Mouse (Mus musculus) hematopoietic stem cell, adult 5-6 weeks (primary cell): ENCODE measurements around the gene P3h3. TPM values are rescaled to one million over a fixed set of nuclear protein-coding genes. Genes with fewer than 3 reads are reported as not detected.
"Not testable (repeated sequence)": the region's sequence is repeated elsewhere in the genome, so short reads cannot be mapped to it uniquely, and the experiment has no call there.

Source experiments
- ATAC-seq, 2 experiments: fragments of 125-278 bp in 1 of 2; replicated peaks in 1 of 2; 2 replicates each; pipeline ENCODE4 v1.8.0; 2016 to 2017; ENCODE audit warnings: inconsistent platforms in 2 of 2, mild to moderate bottlenecking in 2 of 2, moderate number of reproducible peaks in 2 of 2, low read depth in 1 of 2, moderate TSS enrichment in 1 of 2; ENCODE audit not compliant: low FRiP score in 2 of 2, poor library complexity in 2 of 2, severe bottlenecking in 2 of 2, insufficient read depth in 1 of 2, low TSS enrichment in 1 of 2
- total RNA-seq: library from RNA; stranded (forward); fragments of 172-1452, 232-1000 nt; gene quantifications from 2 replicates; pipeline ENCODE4 v1.2.3, GENCODE M21; 2017

Gene P3h3
- total RNA-seq, 1 experiment from 2014 or later = 14.5 TPM

DNA sequence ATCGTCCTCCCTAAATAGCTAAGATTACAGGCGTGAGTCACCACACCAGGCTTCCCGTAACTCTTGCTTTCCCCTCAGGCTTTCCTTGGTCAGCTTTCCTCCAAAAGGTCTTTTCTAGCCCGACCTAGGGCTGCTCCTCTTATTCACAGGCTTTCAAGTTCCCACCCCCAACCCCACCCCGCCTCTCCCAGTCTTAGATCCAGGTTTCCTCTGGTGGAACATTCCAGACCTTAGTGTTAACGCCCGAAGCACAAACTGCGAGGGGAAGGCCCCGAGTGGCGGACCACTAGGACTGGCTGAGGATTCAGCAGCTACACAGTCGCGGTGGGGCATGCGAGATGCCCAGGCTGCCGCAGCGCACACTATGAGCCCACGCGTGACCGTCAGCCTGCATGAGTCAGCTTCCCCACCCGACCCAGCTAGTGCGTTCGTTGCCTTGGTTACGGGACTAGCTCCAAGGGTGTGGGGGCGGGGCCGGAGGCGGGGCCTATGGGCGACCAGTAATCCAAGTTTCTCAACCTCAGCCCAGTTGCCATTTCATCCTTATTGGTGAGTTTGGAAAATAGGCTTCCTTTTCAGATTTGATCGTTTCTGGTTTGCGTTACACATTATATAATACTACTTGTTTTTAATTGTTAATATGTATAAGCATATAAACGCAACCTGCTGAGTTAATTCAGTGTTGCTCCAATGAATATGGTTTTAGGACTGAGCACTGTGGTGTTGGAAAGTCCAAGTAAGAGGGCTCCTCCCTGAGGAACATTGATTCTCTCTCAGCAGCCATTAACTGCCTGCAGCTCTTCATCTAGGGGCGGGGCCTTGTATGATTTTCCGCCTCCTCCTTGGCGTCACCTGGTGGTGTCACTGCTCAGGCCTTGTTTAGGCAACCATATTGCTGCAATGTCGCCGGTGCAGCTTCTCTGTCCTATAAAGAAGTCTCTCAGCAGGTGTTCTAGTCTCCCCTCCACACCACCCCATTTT lies 51.9 kb downstream of the P3h3 start:
- ATAC-seq = peak; percentile 82 to 83

DNA sequence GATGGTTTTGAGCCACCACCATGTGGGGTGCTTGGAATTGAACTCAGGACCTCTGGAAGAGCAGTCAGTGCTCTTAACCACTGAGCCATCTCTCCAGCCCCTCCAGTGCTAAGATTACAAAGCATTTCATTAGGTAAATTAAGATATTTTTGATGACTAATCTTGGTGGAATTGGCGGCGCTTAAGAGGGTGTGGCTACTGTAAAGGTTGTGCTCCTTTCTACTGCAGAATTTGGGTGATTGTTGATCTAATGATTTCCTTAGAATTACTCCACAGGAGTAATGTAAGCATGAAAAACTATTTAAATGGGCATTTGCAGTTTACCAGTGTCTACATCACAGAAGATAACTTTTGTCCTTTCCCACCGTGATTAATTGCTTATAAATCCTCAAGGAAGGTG lies 53.2 kb downstream of the P3h3 start:
- ATAC-seq = no peak

DNA sequence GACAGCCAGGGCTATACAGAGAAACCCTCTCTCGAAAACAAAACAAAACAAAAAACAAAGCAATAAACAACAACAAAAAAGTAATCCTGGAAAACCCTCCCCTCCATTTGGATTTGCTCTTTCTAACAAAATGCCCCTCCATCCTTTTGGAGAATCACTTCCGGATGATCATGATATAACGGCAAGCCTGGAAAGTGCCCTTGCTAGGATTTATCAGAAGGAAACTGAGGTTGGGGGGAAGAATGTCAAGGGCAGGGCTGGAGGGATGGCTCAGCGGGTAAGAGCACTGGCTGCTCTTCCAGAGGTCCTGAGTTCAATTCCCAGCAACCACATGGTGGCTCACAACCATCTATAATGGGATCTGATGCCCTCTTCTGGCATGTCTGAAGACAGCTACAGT lies 53.9 kb downstream of the P3h3 start:
- ATAC-seq = not testable (repeated sequence)

DNA sequence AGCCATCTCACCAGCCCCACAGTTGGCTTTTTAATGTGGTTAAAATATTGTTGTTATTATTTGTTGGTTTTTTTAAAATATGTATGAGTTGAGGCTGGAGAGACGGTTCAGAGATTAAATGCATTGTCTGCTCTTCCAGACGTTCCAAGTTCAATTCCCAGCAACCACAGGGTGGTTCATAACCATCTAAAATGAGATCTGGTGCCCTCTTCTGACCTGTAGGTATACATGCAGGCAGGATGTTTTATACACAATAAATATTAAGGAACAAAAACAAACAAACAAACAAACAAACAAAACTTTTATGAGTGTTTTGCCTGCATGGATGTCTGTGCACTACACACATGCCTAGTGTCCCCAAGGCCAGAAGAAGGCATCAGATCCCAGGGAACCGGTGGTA lies 54.5 kb downstream of the P3h3 start:
- no peak for ATAC-seq

DNA sequence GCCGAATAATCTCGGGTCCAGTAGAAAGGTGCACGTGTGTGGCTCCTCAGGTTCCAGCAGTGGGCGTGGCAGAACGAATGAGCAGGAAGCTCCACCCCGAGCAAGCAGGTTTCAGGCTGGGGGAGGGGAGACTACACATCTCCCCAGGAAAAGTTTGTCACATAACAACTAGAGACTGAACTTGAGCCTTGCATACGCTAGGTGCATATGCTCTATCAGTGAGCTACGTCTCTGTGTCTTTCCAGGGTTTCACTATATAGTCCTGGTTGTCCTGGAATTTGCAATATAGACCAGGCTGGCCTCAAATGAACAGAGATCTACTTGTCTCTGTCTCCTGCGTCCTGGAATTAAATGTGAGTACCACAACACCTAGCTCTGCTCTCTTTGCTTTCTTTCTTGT lies 55.2 kb downstream of the P3h3 start:
- ATAC-seq = not testable (repeated sequence)

DNA sequence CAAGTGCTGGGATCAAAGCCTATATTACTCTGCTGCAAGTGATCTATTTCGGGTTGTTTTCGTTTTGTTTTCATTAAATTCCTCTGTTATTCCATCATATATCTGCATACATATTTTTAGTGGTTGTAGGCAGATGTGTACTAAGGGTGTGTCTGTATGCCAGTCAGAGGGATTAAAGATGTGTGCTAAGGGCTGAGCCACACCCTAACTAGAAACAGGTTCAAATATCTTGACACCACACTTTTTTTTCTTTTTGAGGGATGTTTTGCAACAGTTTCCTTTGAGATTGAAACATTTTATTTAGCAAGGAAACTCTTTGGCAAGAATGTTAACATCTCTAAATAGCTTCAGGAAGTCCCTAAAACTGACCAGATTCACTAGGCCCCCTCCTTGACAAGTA lies 61.4 kb downstream of the P3h3 start:
- no peak; a peak in 1 of 4 replicates for ATAC-seq

DNA sequence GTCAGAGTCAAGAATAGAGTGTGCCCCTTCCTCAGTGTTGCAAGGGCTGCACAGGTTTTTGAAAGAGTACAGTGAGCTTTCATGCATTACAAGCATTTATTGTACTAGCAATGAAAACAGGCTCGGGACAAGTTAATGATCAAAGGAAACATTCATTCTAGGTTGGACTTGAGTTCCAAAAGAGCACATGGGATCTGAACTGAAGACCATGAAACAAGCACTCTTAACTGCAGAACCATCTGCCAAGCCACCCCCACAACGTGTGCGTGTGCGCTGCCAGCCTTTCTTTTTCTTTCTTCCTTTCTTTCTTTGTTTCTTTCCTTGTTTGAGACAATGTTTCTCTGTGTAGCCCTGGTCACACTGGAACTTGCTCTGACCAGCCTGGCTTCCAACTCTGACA lies 61.8 kb downstream of the P3h3 start:
- ATAC-seq = no peak

DNA sequence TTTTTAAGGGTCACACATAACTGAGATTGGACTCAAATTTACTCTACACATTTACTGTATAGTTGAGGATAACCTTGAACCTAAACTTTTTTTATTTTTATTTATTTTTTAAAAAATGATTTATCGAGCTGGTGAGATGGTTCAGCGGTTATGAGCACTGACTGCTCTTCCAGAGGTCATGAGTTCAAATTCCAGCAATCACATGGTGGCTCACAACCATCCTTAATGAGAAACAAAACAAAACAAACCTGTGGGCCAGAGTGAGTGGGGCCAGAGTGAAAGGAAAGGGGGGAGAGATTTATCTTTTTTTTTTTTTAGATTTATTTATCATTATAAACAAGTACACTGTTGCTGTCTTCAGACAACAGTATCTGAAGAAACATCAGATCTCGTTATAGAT lies 65.6 kb downstream of the P3h3 start:
- ATAC-seq = no peak

Other genes with a start within 250 kb of the P3h3 start
- gene C1s2, start 221.7 kb downstream of the P3h3 start, total RNA-seq = not detected in 2 replicates
- gene Lpcat3, start 194.7 kb downstream of the P3h3 start, total RNA-seq = 28.5 and 29.6 TPM in 2 replicates
- 160 and 203 TPM in 2 replicates for gene Emg1, start 145.6 kb downstream of the P3h3 start, total RNA-seq
- 252 and 265 TPM in 2 replicates for gene Phb2, start 145.4 kb downstream of the P3h3 start, total RNA-seq
- gene Ptpn6, start 119.0 kb downstream of the P3h3 start, total RNA-seq = 476 and 523 TPM in 2 replicates
- 189 and 215 TPM in 2 replicates for gene Grcc10, start 116.4 kb downstream of the P3h3 start, total RNA-seq
- not detected in 2 replicates for gene Gm45234, start 101.7 kb downstream of the P3h3 start, total RNA-seq
- gene Atn1, start 101.2 kb downstream of the P3h3 start, total RNA-seq = 5.9 and 6.0 TPM in 2 replicates
- gene Eno2, start 88.1 kb downstream of the P3h3 start, total RNA-seq = 2.6 and 5.6 TPM in 2 replicates
- gene Lrrc23, start 78.0 kb downstream of the P3h3 start, total RNA-seq = 1.1 and 3.3 TPM in 2 replicates
- 5.3 and 11.0 TPM in 2 replicates for gene Spsb2, start 49.1 kb downstream of the P3h3 start, total RNA-seq
- 193 and 201 TPM in 2 replicates for gene Tpi1, start 43.5 kb downstream of the P3h3 start, total RNA-seq
- gene Usp5, start 28.3 kb downstream of the P3h3 start, total RNA-seq = 55.3 and 78.1 TPM in 2 replicates
- gene Cdca3, start 28.2 kb downstream of the P3h3 start, total RNA-seq = 62.0 and 98.2 TPM in 2 replicates
- not detected in 2 replicates for gene Gnb3, start 17.5 kb downstream of the P3h3 start, total RNA-seq
- gene Gpr162, start 6.2 kb upstream of the P3h3 start, total RNA-seq = 0.15 TPM in 1 of 2 replicates, not detected in the other
- gene Cd4, start 30.5 kb upstream of the P3h3 start, total RNA-seq = 5.8 and 10.0 TPM in 2 replicates
- gene Lag3, start 54.0 kb upstream of the P3h3 start, total RNA-seq = 3.8 and 9.1 TPM in 2 replicates
- 121 and 123 TPM in 2 replicates for gene Ptms, start 62.4 kb upstream of the P3h3 start, total RNA-seq
- 54.2 and 67.4 TPM in 2 replicates for gene Mlf2, start 73.6 kb upstream of the P3h3 start, total RNA-seq
- gene Cops7a, start 107.8 kb upstream of the P3h3 start, total RNA-seq = 41.6 and 51.1 TPM in 2 replicates
- gene Pianp, start 138.9 kb upstream of the P3h3 start, total RNA-seq = not detected in 2 replicates
- gene Zfp384, start 151.4 kb upstream of the P3h3 start, total RNA-seq = 29.0 and 29.2 TPM in 2 replicates
- gene Ing4, start 182.0 kb upstream of the P3h3 start, total RNA-seq = 92.9 and 101 TPM in 2 replicates
- gene Acrbp, start 191.9 kb upstream of the P3h3 start, total RNA-seq = 7.6 and 7.8 TPM in 2 replicates
- gene Lpar5, start 210.2 kb upstream of the P3h3 start, total RNA-seq = 8.0 and 8.8 TPM in 2 replicates
- gene Chd4, start 238.2 kb upstream of the P3h3 start, total RNA-seq = 499 and 599 TPM in 2 replicates